Mouse (Mus musculus) liver, embryonic 14.5 days (tissue): Measurements from ENCODE around the gene Dctn2. TPM values are rescaled to one million over a fixed set of nuclear protein-coding genes. Genes with fewer than 3 reads are reported as not detected.

Experiments
- ATAC-seq: fragments of 200-750 bp; cut with Nextera tagmentation; 2 replicates; pipeline ENCODE4 v1.8.0; 2017; ENCODE audit warnings: moderate number of reproducible peaks, mild to moderate bottlenecking, moderate library complexity; ENCODE audit not compliant: insufficient read depth
- DNase-seq, 3 experiments: peaks; one replicate each; pipeline ENCODE4 v3.0.0-alpha.2; 2012 to 2013; ENCODE audit warnings: low read depth in 3 of 3, low spot score in 3 of 3
- H3K27ac ChIP-seq: fragments of 300-500 bp; sonication (generic); 2 replicates; pipeline ENCODE4 v1.5.1; 2014; ENCODE audit warnings: moderate library complexity, mild to moderate bottlenecking, control low read depth, inconsistent platforms
- H3K27me3 ChIP-seq: fragments of 300-500 bp; sonication (generic); 2 replicates; pipeline ENCODE4 v1.6.1; 2014; ENCODE audit warnings: mild to moderate bottlenecking, low read length, moderate library complexity; ENCODE audit not compliant: control insufficient read depth, insufficient read depth
- H3K36me3 ChIP-seq: fragments of 300-500 bp; sonication (generic); replicated peaks from 2 replicates; pipeline ENCODE4 v1.6.1; 2014; ENCODE audit warnings: low read depth; ENCODE audit not compliant: control insufficient read depth, insufficient read depth
- H3K4me1 ChIP-seq, 2 experiments: fragments of 200-500 bp in 1 of 2; fragments of 300-500 bp in 1 of 2; sonication (generic) in 1 of 2; replicated peaks; 2 replicates each; pipeline ENCODE4 v1.6.1; 2012 to 2014; ENCODE audit warnings: antibody characterized with exemption in 1 of 2, inconsistent platforms in 1 of 2, low read length in 1 of 2; ENCODE audit not compliant: control insufficient read depth in 2 of 2, insufficient read depth in 2 of 2
- H3K4me2 ChIP-seq: fragments of 300-500 bp; sonication (generic); 2 replicates; pipeline ENCODE4 v1.6.1; 2014; ENCODE audit warnings: low read depth, mild to moderate bottlenecking, control low read depth, moderate library complexity
- H3K4me3 ChIP-seq, 2 experiments: fragments of 200-500 bp in 1 of 2; fragments of 300-500 bp in 1 of 2; sonication (generic) in 1 of 2; 2 replicates each; pipeline ENCODE4 v1.5.1; 2012 to 2014; ENCODE audit warnings: low read depth in 2 of 2, low read length in 2 of 2, mild to moderate bottlenecking in 2 of 2, control low read depth in 1 of 2, inconsistent platforms in 1 of 2, moderate library complexity in 1 of 2; ENCODE audit not compliant: insufficient read depth in 1 of 2
- H3K9ac ChIP-seq: fragments of 300-500 bp; sonication (generic); replicated peaks from 2 replicates; pipeline ENCODE4 v1.6.1; 2014; ENCODE audit warnings: mild to moderate bottlenecking, control low read depth, moderate library complexity
- H3K9me3 ChIP-seq: fragments of 300-500 bp; sonication (generic); 2 replicates; pipeline ENCODE4 v1.6.1; 2016; ENCODE audit warnings: low read length, mixed read lengths; ENCODE audit not compliant: control insufficient read depth
- CTCF ChIP-seq: IDR thresholded peaks from 2 replicates; pipeline ENCODE4 v1.5.1; 2016; ENCODE audit warnings: antibody characterized with exemption, low read depth, control low read depth
- EP300 ChIP-seq: IDR thresholded peaks from 2 replicates; pipeline ENCODE4 v1.6.1; 2016; ENCODE audit warnings: antibody characterized with exemption, low read depth
- WGBS: fragments of 180-500 bp; shearing (Covaris S2); extraction: QIAGEN DNeasy Blood & Tissue Kit; methylation state at CpG from one replicate; pipeline ENCODE4 v1.1.7; 2014; ENCODE audit not compliant: insufficient replicate concordance; 5-methylcytosine and 5-hydroxymethylcytosine counted together
- polyA plus RNA-seq, 2 experiments: library from polyadenylated mRNA; depleted of rRNA in 1 of 2; stranded (reverse) in 1 of 2; unstranded in 1 of 2; fragments of >200 nt; fragmentation: Nextera tagmentation in 1 of 2; extraction: Ambion mirVana in 1 of 2; gene quantifications; 2 replicates each; pipeline versions ENCODE4 v1.2.1 to v1.2.3; 2012 to 2014

Dctn2 gene
- polyA plus RNA-seq, 2 experiments: 58.7 to 59.2 TPM

DNA sequence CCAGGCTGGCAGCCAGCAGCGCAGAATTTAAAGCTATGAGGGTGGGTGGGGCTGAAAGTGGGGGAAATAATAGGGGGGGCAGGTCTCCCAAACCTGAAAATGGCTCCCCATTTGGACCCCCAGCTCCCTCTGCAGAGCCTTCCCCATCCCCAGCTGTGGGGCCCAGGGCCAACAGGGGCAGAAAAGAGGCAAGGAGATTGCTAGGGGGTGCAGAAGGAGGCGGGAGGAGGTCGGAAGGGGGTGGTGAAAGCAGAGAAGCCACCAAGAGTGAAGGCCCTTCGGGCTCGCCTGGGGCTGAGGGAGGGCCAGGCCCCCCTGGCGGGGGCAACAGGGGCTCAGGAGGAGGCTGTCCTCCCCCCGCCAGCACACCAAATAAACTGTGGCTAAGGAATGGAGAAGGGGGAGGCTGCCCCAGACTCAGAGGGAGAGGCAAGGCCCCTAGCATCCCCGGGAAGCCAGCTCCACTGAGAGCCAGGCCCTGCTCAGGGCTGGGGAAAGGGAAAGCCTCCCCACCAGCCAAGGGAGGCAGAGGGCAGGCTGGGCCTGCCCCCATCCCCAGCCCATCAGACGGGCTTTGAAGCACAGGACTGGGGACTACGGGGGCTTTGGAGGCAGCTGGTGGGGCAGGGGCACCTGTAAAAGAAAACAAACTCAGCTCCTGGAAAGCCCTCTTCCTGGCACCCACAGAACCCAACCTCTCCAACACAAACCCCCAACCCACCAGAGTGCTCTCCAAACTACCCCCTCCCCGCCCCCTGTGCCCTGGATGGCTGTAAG lies 18.7 kb downstream of the Dctn2 start:
- ATAC-seq (no peak), DNase-seq (no peak)
- no peak overlapping the region for H3K4me3 ChIP-seq
- H3K4me1 ChIP-seq: peaks cover 0 to 20% of the 10 kb centered on the region in 2 experiments; a peak in 3 of 4 replicates
- peaks cover 59% of the 10 kb centered on the region for H3K36me3 ChIP-seq
- no peak overlapping the region for H3K9ac ChIP-seq
- H3K9me3 ChIP-seq: no peaks in the 10 kb centered on the region; the same call in 1 of the 2 replicates
- TF ChIP-seq EP300 (no peak), CTCF (no peak)
- H3K4me2 ChIP-seq: no peak overlapping the region
- H3K27ac ChIP-seq: no peak overlapping the region
- no peaks in the 10 kb centered on the region for H3K27me3 ChIP-seq
- 84% methylated on average over 11 of the region's 11 CpGs for WGBS

DNA sequence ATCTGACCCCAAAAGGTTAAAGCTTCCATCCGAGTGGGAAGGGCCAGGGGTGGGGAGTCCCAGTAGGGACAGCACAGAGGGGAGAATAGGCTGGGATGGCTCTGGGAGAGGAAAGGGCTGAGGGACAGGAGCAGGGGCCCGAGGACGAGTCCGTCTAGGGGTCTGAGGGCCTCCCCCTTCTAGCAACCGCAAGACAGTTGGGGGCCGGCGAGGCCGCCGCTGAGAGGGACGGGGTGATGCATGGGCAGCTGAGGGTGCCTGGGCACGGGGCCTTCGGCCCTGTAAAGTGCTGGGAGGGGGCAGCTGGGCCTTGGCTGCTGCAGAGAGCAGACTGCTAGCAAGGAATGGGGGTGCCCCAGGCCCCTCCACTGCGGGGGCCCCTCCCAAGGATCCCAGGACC lies 19.5 kb downstream of the Dctn2 start:
- 85% methylated on average over 13 of the region's 13 CpGs for WGBS
- no peak overlapping the region for H3K9ac ChIP-seq

GRCm38 (mm10) chr10:127286194-127286593 lies 20.0 kb downstream of the Dctn2 start:
- H3K9ac ChIP-seq: no peak overlapping the region
- H3K4me3 ChIP-seq: no peak overlapping the region
- no peak overlapping the region for H3K27ac ChIP-seq
- no peaks in the 10 kb centered on the region for H3K9me3 ChIP-seq
- peaks cover 0 to 21% of the 10 kb centered on the region in 2 experiments; a peak in 3 of 4 replicates for H3K4me1 ChIP-seq
- no peaks in the 10 kb centered on the region for H3K27me3 ChIP-seq
- 75% methylated on average over 7 of the region's 7 CpGs for WGBS
- no peak for TF ChIP-seq CTCF
- TF ChIP-seq EP300: no peak
- peaks cover 48% of the 10 kb centered on the region for H3K36me3 ChIP-seq
- DNase-seq (no peak), ATAC-seq (no peak)
- no peak overlapping the region; the same call in 1 of the 2 replicates for H3K4me2 ChIP-seq

More for the DNA sequence above, 19.5 kb downstream of the Dctn2 start:
- peaks cover 0 to 21% of the 10 kb centered on the region in 2 experiments; a peak in 3 of 4 replicates for H3K4me1 ChIP-seq
- no peaks in the 10 kb centered on the region for H3K9me3 ChIP-seq
- no peaks in the 10 kb centered on the region for H3K27me3 ChIP-seq
- H3K27ac ChIP-seq: no peak overlapping the region
- no peak overlapping the region for H3K4me2 ChIP-seq
- TF ChIP-seq EP300 (no peak), CTCF (no peak)
- ATAC-seq: no peak
- no peak for DNase-seq
- H3K4me3 ChIP-seq: no peak overlapping the region
- peaks cover 54% of the 10 kb centered on the region for H3K36me3 ChIP-seq

GRCm38 (mm10) chr10:127286730-127287129 lies 20.6 kb downstream of the Dctn2 start:
- peaks cover 0 to 23% of the 10 kb centered on the region in 2 experiments; a peak in 3 of 4 replicates for H3K4me1 ChIP-seq
- no peaks in the 10 kb centered on the region for H3K9me3 ChIP-seq
- ATAC-seq (no peak), DNase-seq (no peak)
- H3K36me3 ChIP-seq: peaks cover 43% of the 10 kb centered on the region
- WGBS: 70% methylated on average over 7 of the region's 7 CpGs
- no peak for TF ChIP-seq EP300
- TF ChIP-seq CTCF: no peak
- no peak overlapping the region for H3K9ac ChIP-seq
- no peak overlapping the region for H3K27ac ChIP-seq
- peak overlapping the region in 1 of 2 experiments; percentile 87; a peak in 1 of 4 replicates for H3K4me3 ChIP-seq
- H3K4me2 ChIP-seq: peak overlapping the region; percentile 90
- H3K27me3 ChIP-seq: no peaks in the 10 kb centered on the region

DNA sequence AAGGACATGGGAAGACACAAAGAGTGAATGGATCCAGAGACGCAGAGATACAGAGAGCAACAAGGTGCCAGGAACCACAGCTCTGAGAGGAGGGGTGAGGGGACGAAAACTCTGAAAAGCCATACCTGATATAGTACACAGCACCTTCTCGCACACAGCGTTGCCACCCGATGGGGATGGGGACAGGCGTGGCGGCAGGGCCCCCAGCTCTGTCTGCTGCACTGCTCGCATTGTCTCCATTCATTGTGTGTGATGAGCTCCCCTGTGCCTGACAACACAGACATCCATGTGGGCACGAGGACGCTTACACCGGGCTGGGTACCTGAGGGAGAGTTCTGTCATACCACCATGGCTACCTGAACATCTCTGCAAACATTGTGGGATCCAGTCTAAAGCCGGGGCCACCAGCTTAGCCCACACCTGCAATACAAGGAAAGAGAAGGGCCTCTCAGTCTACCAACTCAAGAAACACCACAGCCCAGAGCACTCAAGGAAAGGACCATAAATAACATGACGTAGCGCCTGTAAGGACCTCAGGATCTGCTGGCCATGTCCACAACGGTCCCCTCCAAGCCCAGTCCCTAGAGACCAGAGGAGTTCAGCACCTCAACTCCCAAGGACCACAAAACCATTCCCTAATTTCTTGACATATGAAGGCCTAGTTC lies 21.2 kb downstream of the Dctn2 start:
- H3K9me3 ChIP-seq: no peaks in the 10 kb centered on the region
- peak overlapping the region; percentile 92 for H3K9ac ChIP-seq
- peak overlapping the region; percentile 99 for H3K27ac ChIP-seq
- H3K36me3 ChIP-seq: peaks cover 39% of the 10 kb centered on the region
- peak overlapping the region; percentile 90 for H3K4me2 ChIP-seq
- no peak for ATAC-seq
- H3K4me1 ChIP-seq: peaks cover 4 to 28% of the 10 kb centered on the region in 2 experiments
- DNase-seq: no peak
- H3K4me3 ChIP-seq: peak overlapping the region; percentile 78 to 87
- TF ChIP-seq CTCF: no peak
- no peak for TF ChIP-seq EP300
- no peaks in the 10 kb centered on the region for H3K27me3 ChIP-seq
- 68% methylated on average over 15 of the region's 15 CpGs for WGBS
